Comparison of ENCODE assay signal across 8 mouse cellular contexts in the genomic region with DNA sequence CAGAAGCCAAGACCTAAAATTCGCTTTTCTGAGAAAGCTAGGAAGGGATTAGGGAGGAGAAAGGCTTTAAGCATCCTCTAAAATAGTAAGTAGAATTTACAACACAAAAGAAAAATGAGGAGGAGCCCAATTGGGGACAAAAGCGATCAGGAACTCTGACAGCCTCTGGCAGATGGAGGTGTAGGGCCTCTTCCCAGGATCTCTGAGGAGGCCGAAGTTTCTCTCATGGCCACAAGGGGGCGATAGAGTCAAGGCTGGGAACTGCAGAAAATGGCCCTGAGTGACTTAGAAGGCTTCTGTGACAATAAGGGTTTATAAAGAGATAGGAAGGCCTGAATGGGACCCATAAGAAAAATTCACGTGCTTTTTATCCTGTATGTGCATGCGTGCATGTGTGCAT.
DNase-seq lines count a peak whose midpoint lies in the region; ATAC-seq lines count a peak whose summit lies in the region.

No protein-coding gene starts in this region.

- ATAC-seq in frontal cortex, adult (ENCODE audit: low TSS enrichment) = peak; percentile 89
- no peak for ATAC-seq in activated CD4-positive, CD25-positive, alpha-beta regulatory T cell, adult 4 months

- peak; percentile 4 to 29 for DNase-seq in kidney, adult 8-10 months
- DNase-seq in kidney, adult 11 months = no peak
- peak; percentile 13 for DNase-seq in Muller cell, postnatal 12 days (ENCODE audit: inconsistent ontology term)
- peak; percentile 79 to 82 for DNase-seq in cerebellum, adult 18-20 months
- DNase-seq in layer of hippocampus, postnatal 36 days = peak; percentile 58 to 63
- DNase-seq in naive thymus-derived CD4-positive, alpha-beta T cell, adult 2 months (ENCODE audit: low read depth) = peak; percentile 6
